Mouse (Mus musculus) embryo, embryonic 11.5 days (tissue): ENCODE measurements around the gene Slfnl1.

ENCODE experiments used
- DNase-seq: peaks from one replicate; pipeline ENCODE4 v3.0.0-alpha.2; 2012; ENCODE audit warnings: low read depth, low spot score

Slfnl1 gene

GRCm38 (mm10) chr4:120581711-120582110, 49.7 kb downstream of the Slfnl1 start:
- no peak for DNase-seq
